In genomic region chr11:81426857-81427256, GRCm38 (mm10) we compare ENCODE assay signal across 15 mouse cellular contexts.
DNase-seq lines count a peak whose midpoint lies in the region; ATAC-seq and TF ChIP-seq lines count a peak whose summit lies in the region.
"Had no signal": no experiment of that assay in that cellular context is flagged by ENCODE, and none has a peak within 500 bp of the region (broad histone marks: within the 10 kb centered on the region; RNA-seq: fewer than 3 reads in every experiment).

No protein-coding gene starts in this region.

- H3K9ac ChIP-seq in hindbrain, embryonic 14.5 days, result no peak overlapping the region
- H3K9ac ChIP-seq in hindbrain, embryonic 12.5 days, result no peak overlapping the region
- no peak overlapping the region for H3K9ac ChIP-seq in midbrain, embryonic 16.5 days (ENCODE audit: low read depth, low read length)
- H3K9ac ChIP-seq in hindbrain, postnatal 0 days (replicated peaks; ENCODE audit: low read length), result no peak overlapping the region
- no peak overlapping the region for H3K9ac ChIP-seq in neural tube, embryonic 14.5 days (replicated peaks; ENCODE audit: low read depth, low read length)

- TF ChIP-seq CTCF in hindbrain, postnatal 0 days (IDR thresholded peaks at IDR 0.05; ENCODE audit: low read depth), result no peak

- 46% methylated on average over 14 of the region's 14 CpGs for WGBS in hindbrain, embryonic 14.5 days
- 61% methylated on average over 14 of the region's 14 CpGs for WGBS in hindbrain, embryonic 12.5 days
- WGBS in midbrain, embryonic 16.5 days, result 49% methylated on average over 14 of the region's 14 CpGs
- 83% methylated on average over 14 of the region's 14 CpGs for WGBS in midbrain, embryonic 10.5 days
- WGBS in hindbrain, postnatal 0 days, result 32% methylated on average over 14 of the region's 14 CpGs
- 43% methylated on average over 14 of the region's 14 CpGs for WGBS in neural tube, embryonic 14.5 days

- ATAC-seq in hindbrain, embryonic 14.5 days (ENCODE audit: low FRiP score), result no peak
- ATAC-seq in hindbrain, embryonic 12.5 days (ENCODE audit: low FRiP score), result no peak
- ATAC-seq in midbrain, embryonic 16.5 days, result no peak
- no peak for ATAC-seq in hindbrain, postnatal 0 days
- ATAC-seq in neural tube, embryonic 14.5 days (ENCODE audit: low read depth), result 0 out of 2 replicates have a peak, but pooled peaks have one; percentile 49

- H3K4me3 ChIP-seq in hindbrain, embryonic 14.5 days (replicated peaks; ENCODE audit: low read length), result no peak overlapping the region
- H3K4me3 ChIP-seq in hindbrain, embryonic 12.5 days, result no peak overlapping the region
- no peak overlapping the region for H3K4me3 ChIP-seq in midbrain, embryonic 16.5 days (ENCODE audit: low read depth, low read length)
- H3K4me3 ChIP-seq in midbrain, embryonic 10.5 days, result no peak overlapping the region
- no peak overlapping the region for H3K4me3 ChIP-seq in hindbrain, postnatal 0 days (ENCODE audit: low read length)
- H3K4me3 ChIP-seq in neural tube, embryonic 14.5 days (ENCODE audit: low read depth, low read length), result no peak overlapping the region
- H3K4me3 ChIP-seq: erythroblast, embryonic 14.5 days; left cerebral cortex, adult 2 months; megakaryocyte, embryonic 14.5 days; myocyte had no signal

- peak; percentile 50 for DNase-seq in hindbrain, embryonic 14.5 days (ENCODE audit: low spot score)
- DNase-seq in midbrain, embryonic 10.5 days (ENCODE audit: low spot score), result no peak
- peak; percentile 68 for DNase-seq in hindbrain, postnatal 0 days (ENCODE audit: low spot score)
- no peak for DNase-seq in spleen, postnatal 10 days (ENCODE audit: low spot score in 2 of 2)
- DNase-seq: adrenal gland, postnatal 10 days; cerebellum, adult 9-11 months; thymus, postnatal 36 days had no signal

- H3K4me1 ChIP-seq in hindbrain, embryonic 14.5 days (replicated peaks; ENCODE audit: control insufficient read depth, insufficient read depth, low read length), result no peaks in the 10 kb centered on the region
- H3K4me1 ChIP-seq in hindbrain, embryonic 12.5 days, result no peaks in the 10 kb centered on the region; the same call in 1 of the 2 replicates
- no peaks in the 10 kb centered on the region for H3K4me1 ChIP-seq in midbrain, embryonic 16.5 days (ENCODE audit: control insufficient read depth, insufficient read depth, low read length)
- no peaks in the 10 kb centered on the region for H3K4me1 ChIP-seq in midbrain, embryonic 10.5 days
- H3K4me1 ChIP-seq in hindbrain, postnatal 0 days (ENCODE audit: insufficient read depth, low read length), result 0 out of 2 replicates have a peak, but pooled peaks cover 3% of the 10 kb centered on the region
- H3K4me1 ChIP-seq in neural tube, embryonic 14.5 days (ENCODE audit: control insufficient read depth, insufficient read depth, low read length), result no peaks in the 10 kb centered on the region; the same call in 1 of the 2 replicates
- H3K4me1 ChIP-seq: megakaryocyte, embryonic 14.5 days had no signal

- H3K27ac ChIP-seq in hindbrain, embryonic 14.5 days, result no peak overlapping the region
- H3K27ac ChIP-seq in hindbrain, embryonic 12.5 days, result no peak overlapping the region
- no peak overlapping the region for H3K27ac ChIP-seq in midbrain, embryonic 16.5 days (ENCODE audit: low read length)
- H3K27ac ChIP-seq in midbrain, embryonic 10.5 days (replicated peaks), result no peak overlapping the region
- H3K27ac ChIP-seq in hindbrain, postnatal 0 days, result no peak overlapping the region
- no peak overlapping the region for H3K27ac ChIP-seq in neural tube, embryonic 14.5 days (ENCODE audit: low read depth, low read length)
- H3K27ac ChIP-seq: left cerebral cortex, adult 2 months had no signal

- H3K9me3 ChIP-seq in hindbrain, embryonic 14.5 days (ENCODE audit: control insufficient read depth, low read length), result no peaks in the 10 kb centered on the region
- no peaks in the 10 kb centered on the region for H3K9me3 ChIP-seq in hindbrain, embryonic 12.5 days (replicated peaks)
- no peaks in the 10 kb centered on the region for H3K9me3 ChIP-seq in midbrain, embryonic 16.5 days (replicated peaks; ENCODE audit: control insufficient read depth, low read length, poor library complexity, severe bottlenecking)
- no peaks in the 10 kb centered on the region for H3K9me3 ChIP-seq in midbrain, embryonic 10.5 days (replicated peaks)
- no peaks in the 10 kb centered on the region for H3K9me3 ChIP-seq in hindbrain, postnatal 0 days (ENCODE audit: low read length)
- H3K9me3 ChIP-seq in neural tube, embryonic 14.5 days (ENCODE audit: control insufficient read depth, low read length), result no peaks in the 10 kb centered on the region

- H3K36me3 ChIP-seq in hindbrain, embryonic 14.5 days (replicated peaks; ENCODE audit: control insufficient read depth, insufficient read depth), result no peaks in the 10 kb centered on the region
- no peaks in the 10 kb centered on the region for H3K36me3 ChIP-seq in hindbrain, embryonic 12.5 days
- H3K36me3 ChIP-seq in midbrain, embryonic 16.5 days (ENCODE audit: control insufficient read depth, insufficient read depth, low read length), result no peaks in the 10 kb centered on the region
- no peaks in the 10 kb centered on the region for H3K36me3 ChIP-seq in midbrain, embryonic 10.5 days
- H3K36me3 ChIP-seq in hindbrain, postnatal 0 days (ENCODE audit: insufficient read depth, low read length), result no peaks in the 10 kb centered on the region
- no peaks in the 10 kb centered on the region for H3K36me3 ChIP-seq in neural tube, embryonic 14.5 days (ENCODE audit: control insufficient read depth, insufficient read depth, low read length)

- H3K27me3 ChIP-seq in hindbrain, embryonic 14.5 days (ENCODE audit: control insufficient read depth, insufficient read depth, low read length), result no peaks in the 10 kb centered on the region
- no peaks in the 10 kb centered on the region for H3K27me3 ChIP-seq in hindbrain, embryonic 12.5 days
- H3K27me3 ChIP-seq in midbrain, embryonic 16.5 days (ENCODE audit: control insufficient read depth, insufficient read depth, low read depth, low read length), result no peaks in the 10 kb centered on the region
- no peaks in the 10 kb centered on the region for H3K27me3 ChIP-seq in midbrain, embryonic 10.5 days (ENCODE audit: low read depth, poor library complexity, severe bottlenecking)
- no peaks in the 10 kb centered on the region for H3K27me3 ChIP-seq in hindbrain, postnatal 0 days (ENCODE audit: insufficient read depth, low read length)
- no peaks in the 10 kb centered on the region for H3K27me3 ChIP-seq in neural tube, embryonic 14.5 days (ENCODE audit: control insufficient read depth, insufficient read depth, low read length)
- H3K27me3 ChIP-seq: megakaryocyte, embryonic 14.5 days had no signal

- no peak overlapping the region for H3K4me2 ChIP-seq in hindbrain, embryonic 14.5 days (replicated peaks)
- no peak overlapping the region for H3K4me2 ChIP-seq in hindbrain, embryonic 12.5 days (replicated peaks)
- H3K4me2 ChIP-seq in midbrain, embryonic 16.5 days (ENCODE audit: low read length), result peak overlapping the region; percentile 7; the same call in 1 of the 2 replicates
- peak overlapping the region; percentile 30; the same call in 1 of the 2 replicates for H3K4me2 ChIP-seq in hindbrain, postnatal 0 days (ENCODE audit: low read depth, low read length)
- H3K4me2 ChIP-seq in neural tube, embryonic 14.5 days (ENCODE audit: low read depth, low read length), result no peak overlapping the region
- H3K4me2 ChIP-seq: liver, embryonic 11.5 days had no signal

Comparison
In these comparisons a context has a peak if more than half of its experiments do, and no peak if none do; other contexts are left out.
1. H3K4me2 ChIP-seq: peak in midbrain, embryonic 16.5 days (single experiment) and hindbrain, postnatal 0 days (single experiment); none in hindbrain, embryonic 14.5 days (single experiment), hindbrain, embryonic 12.5 days (single experiment) and neural tube, embryonic 14.5 days (single experiment).
2. DNase-seq: peak in hindbrain, embryonic 14.5 days (single experiment) and hindbrain, postnatal 0 days (single experiment); none in midbrain, embryonic 10.5 days (single experiment) and spleen, postnatal 10 days (0 of 2).